Mouse (Mus musculus) gastrocnemius, postnatal 14 days (tissue): ENCODE results near the gene Ubqln1. TPM values are rescaled to one million over a fixed set of nuclear protein-coding genes. Genes with fewer than 3 reads are reported as not detected.

Source experiments
- total RNA-seq, 2 experiments: library from RNA; stranded (reverse); gene quantifications; 2 replicates each; pipeline ENCODE4 v1.2.3; 2021

The Ubqln1 gene
- total RNA-seq, 2 experiments from 2014 or later: 40.7 to 43.2 TPM

Other genes starting within 250 kb of the Ubqln1 start
- gene Klhl3, start 102.1 kb downstream of the Ubqln1 start, total RNA-seq: 1 to 10 TPM; 1.0 to 1.2 TPM
- 10 to 100 TPM; 57.3 to 65.1 TPM for gene Hnrnpa0, start 87.1 kb downstream of the Ubqln1 start, total RNA-seq
- 10 to 100 TPM in 1 of 2 experiments, 1 to 10 TPM in 1; 9.0 to 10.2 TPM for gene Idnk, start 58.0 kb downstream of the Ubqln1 start, total RNA-seq
- 10 to 100 TPM; 15.8 to 17.4 TPM for gene Gkap1, start 60.0 kb upstream of the Ubqln1 start, total RNA-seq
- under 1 TPM; 0.07 to 0.33 TPM for gene Kif27, start 143.5 kb upstream of the Ubqln1 start, total RNA-seq
- gene 2210016F16Rik, start 169.6 kb upstream of the Ubqln1 start, total RNA-seq: 10 to 100 TPM; 10.1 to 10.5 TPM
- gene Rmi1, start 186.6 kb upstream of the Ubqln1 start, total RNA-seq: 1 to 10 TPM; 5.1 to 5.4 TPM
- 100 to 1,000 TPM; 334 to 386 TPM for gene Hnrnpk, start 187.7 kb upstream of the Ubqln1 start, total RNA-seq